Mouse (Mus musculus): ENCODE results near the gene Sord.

The Sord gene

DNA sequence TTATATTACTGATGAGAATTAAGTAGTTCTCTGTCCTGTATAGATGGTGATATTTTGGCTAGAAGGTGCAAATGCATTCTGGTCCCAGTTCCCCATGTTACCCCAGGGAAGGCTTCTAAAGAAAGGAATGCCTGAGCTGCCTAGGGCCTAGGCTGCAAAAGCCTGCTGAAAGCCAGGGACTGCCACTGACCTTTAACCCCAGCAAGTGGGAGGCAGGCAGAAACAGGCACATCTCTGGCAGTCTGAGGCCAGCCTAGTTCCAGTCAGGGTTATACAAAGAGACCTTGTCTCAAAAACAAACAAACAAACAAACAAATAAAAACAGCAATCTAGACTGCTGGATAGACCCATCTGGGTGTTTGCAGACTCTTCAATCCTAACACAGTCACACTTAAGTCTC lies 6.2 kb downstream of the Sord start:
- DNase-seq (ENCODE audit: low spot score in 2 of 2) = no peak

DNA sequence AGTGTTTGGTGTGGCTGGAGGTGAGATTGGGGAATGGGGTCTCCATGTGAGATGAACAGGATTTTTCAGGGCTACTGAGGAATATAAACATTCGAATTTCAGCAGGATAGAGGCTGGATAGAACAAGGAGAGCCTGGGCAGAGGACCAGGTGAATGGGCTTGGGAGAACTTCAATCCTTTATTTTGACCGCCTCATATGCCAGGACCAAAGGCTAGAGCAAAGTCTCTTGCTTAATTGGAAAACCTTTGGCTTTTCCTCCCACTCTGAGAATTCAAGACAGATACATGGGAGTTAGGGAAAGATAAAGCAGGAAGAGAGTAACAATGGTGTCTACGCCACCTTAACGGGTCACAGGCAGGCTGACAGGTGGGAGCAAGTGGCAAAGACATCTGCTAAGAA lies 6.7 kb downstream of the Sord start:
- DNase-seq (ENCODE audit: low spot score in 2 of 2) = no peak

DNA sequence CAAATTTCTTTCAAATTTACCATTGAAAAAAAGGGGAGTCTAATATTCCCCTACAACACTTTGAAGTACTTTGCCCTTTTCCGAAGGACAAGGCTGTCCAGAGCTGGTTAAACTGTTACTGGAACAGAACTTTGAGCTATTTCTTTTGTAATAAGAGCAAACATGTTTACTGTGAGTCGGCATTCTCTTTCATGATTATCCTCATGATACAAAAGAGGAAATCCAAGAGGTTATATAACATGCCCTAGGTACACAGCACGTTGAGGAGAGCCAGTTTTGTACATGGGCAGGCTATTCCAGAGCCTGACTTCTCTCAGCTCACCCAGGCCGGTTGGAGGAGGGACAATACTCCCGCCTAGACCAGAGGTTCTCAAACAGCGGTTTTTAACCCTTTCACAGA lies 7.4 kb downstream of the Sord start:
- no peak for DNase-seq (ENCODE audit: low spot score in 2 of 2)

DNA sequence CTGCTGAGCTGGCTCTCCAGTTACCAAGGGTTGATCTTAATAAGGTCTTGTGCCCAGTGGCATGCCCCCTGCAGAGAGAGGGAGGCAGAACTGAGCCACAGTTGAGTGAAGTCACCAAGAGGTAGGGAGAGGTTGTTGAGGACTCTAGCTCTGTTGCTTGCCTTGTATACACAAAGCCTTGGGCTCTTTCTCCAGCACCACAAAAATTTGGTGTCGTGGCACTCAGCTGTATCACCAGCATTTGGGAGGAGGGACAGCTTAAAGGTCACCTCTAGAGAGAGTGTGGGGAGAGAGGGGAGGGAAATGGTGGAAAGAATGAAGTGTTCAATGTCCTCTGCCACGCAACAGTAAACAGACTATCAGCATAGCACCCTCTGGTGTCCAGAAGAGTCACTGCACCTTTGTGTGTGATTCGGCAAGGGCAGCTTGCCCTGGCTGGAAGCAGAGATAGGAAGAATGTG lies 9.2 kb downstream of the Sord start:
- peak in 1 of 2 experiments; percentile 85 for DNase-seq (ENCODE audit: low spot score in 2 of 2)

DNA sequence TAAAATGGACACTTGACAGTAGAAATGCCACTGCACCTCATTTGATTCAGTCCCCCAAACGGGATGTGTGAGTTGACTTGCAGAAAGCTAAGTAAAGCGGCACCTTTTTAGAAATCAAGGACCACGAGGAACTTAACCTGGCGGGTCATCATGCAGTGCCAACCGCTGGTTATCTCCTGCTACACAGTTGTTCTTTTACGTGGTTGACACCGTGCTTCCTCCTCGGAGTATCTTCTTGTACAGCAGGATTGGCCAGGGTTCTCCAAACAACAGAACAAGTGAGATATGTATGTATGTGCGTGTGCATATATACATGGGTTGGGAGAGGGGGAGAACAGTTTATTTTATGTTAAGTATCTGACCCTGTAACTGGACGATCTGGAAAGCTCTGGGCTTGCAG lies 13.2 kb downstream of the Sord start:
- DNase-seq (ENCODE audit: low spot score in 2 of 2) = no peak

DNA sequence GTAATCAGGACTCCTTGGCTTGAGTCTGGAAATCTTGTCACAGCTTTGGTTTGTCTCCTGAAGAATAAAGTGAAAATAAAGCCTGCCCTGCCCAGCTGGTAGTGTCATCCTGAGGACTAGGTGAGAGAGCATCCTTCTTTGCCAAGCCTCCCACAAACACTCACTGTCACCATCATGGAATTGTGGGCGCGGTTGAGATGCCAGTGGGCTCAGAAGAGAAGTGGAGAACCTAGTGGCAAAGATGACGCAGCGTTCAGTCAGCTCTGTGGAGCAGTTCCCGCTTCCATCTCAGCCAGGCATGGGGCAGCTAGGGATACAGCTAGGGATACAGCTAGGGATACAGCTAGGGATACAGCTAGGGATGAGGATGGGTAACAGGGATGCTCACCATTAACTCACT lies 21.4 kb downstream of the Sord start:
- peak in 1 of 2 experiments; percentile 51 for DNase-seq (ENCODE audit: low spot score in 2 of 2)

DNA sequence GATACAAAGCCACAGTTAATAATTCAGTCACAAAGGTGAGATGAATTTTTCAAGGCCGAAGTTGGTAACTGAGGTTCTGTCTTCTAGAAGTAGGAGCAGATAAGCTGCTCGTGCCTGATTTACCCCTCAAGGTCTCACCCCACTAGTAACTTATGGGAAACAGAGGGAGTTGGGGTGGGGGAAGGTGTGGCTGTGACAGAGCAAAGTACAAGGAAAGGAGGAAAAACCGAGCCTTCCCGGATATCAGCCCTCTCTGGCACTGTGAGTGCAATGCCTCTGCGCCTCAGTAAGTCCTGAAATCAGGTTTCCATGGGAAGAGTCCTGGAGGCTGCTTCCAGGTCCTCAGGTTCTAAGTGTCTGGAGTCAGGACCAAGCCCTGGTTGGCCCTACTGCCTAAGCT lies 26.2 kb downstream of the Sord start:
- DNase-seq (ENCODE audit: low spot score in 2 of 2) = no peak

DNA sequence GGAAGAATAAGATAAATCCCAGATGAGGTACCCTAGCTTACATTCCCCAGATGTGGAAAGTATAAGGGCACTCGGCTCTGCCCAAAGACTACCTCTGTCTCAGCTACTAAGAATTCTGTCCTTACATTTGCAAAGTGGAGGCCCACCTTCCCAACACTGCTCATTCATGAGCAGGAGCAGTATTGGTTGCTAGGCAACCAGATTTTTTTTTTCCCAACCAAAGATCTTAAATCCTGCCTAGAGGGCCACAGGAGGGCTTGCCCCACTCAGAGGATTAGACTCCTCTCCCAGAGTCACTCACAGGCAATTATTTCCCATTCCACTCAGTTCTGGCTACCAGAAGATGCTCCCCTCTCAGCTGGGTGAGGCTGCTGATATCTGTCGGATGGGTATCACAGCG lies 30.1 kb downstream of the Sord start:
- no peak for DNase-seq (ENCODE audit: low spot score in 2 of 2)

DNA sequence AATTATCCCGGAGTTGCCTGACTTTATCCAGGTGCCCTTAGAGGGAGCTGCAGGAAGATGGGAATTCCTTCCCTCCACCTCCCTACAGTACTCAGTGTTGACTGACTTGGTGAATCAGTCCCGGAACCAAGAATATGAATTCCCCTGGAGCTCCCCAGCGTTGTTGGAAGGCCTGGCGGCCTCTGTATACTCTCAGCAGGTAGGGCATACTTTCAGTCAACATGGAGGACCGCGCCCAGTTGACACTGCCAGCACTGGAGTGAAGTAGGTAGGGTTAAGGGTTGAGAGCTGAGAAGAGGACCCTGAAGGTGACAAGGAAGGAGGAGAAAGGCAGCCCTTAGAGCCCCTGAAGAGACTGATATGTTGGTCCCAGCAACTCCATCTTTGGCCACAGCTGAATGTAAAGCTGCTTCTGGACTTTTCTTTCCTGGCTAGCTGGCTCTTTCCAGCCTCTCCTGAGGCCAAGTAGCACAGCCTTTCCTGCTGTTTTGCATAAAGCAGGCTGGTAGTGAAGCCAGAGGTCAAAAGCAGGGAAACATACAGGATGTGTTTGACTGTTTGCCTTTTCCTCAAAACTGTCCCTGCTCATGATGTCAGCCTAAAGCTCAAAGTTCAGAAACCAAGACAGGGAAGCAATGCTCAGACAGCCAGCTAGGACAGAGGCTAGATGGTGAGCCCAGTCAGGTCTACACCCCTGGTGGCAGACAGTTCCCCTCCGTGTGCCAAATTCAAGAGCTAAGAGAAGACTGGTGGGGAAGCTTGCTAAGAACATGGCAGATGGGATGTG lies 32.1 kb downstream of the Sord start:
- no peak for DNase-seq (ENCODE audit: low spot score in 2 of 2)

DNA sequence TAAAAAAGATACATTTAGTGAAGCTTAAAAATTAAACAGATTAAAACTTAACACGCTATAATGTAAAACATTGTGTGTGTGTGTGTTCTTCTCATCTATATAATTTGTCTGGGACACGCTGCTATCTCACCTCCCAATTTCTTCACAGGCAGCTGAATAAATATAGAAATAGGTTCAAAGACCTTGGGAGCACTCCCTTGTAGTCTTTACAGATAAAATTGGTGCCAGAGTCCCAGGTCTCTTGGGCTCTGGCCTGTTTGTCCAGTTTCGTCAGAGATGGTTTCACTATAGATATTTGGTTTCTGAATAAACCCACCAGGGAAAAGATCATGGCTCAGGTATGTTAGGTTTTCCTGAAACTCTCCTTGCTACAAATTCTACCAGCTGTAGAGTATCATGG lies 44.2 kb downstream of the Sord start:
- no peak for DNase-seq (ENCODE audit: low spot score in 2 of 2)

DNA sequence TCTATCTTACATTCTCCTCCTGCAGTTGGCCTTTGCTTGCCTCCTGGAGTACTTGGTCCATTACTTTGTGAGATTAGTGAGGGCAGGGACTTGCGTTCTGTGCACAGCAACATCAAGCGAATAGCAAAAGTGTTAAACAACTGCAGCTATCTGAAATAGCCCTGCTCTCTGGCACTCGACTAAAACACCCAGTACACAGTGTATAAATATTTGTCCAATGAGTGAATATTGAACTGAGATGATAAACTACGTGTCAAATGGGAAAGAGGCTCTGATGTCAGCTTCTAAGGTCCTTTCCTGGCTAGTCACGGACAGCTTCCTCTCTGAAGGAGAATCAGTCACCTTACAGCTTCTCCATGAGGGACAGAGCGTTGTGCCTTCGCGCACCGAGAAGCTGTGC lies 49.5 kb downstream of the Sord start:
- no peak for DNase-seq (ENCODE audit: low spot score in 2 of 2)

DNA sequence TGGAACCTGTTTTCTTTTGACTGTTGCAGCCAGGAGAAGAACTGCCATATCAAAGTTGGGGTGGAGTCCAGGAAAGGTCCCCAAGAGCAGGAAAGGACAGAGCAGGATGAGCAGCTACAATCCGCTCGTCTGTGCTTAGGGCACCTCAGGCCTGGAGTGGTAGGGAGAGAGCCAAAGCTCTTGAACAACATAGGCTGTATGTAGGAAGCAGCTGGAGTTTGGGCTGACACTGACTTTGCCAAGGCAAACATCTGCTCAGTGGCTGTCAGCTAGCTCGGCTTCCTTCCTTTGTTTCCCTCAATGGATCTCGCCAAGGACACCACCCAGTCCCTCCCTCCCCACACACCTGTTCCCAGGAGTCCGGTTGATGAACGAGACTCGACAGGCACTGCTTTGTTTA lies 51.6 kb downstream of the Sord start:
- DNase-seq (ENCODE audit: low spot score in 2 of 2) = no peak

DNA sequence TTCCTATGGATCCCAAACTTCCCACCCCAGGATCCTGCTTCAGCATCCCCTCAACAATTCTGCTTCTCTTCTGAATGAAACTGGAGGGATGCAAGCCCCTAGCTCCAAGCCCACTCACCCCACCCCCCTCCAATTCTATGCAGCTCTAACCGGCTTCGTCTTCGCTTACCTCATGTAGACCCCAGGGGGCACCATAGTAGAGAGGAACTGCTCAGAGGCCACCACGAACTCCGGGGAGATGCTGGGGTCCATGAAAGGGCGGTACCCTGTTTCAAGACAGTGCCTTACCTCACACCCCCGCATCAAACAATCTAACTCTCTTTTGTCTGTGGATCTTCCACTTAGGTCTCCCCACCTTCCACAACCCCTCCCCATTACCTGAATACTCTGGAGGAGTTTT lies 60.4 kb downstream of the Sord start:
- DNase-seq (ENCODE audit: low spot score in 2 of 2) = no peak

DNA sequence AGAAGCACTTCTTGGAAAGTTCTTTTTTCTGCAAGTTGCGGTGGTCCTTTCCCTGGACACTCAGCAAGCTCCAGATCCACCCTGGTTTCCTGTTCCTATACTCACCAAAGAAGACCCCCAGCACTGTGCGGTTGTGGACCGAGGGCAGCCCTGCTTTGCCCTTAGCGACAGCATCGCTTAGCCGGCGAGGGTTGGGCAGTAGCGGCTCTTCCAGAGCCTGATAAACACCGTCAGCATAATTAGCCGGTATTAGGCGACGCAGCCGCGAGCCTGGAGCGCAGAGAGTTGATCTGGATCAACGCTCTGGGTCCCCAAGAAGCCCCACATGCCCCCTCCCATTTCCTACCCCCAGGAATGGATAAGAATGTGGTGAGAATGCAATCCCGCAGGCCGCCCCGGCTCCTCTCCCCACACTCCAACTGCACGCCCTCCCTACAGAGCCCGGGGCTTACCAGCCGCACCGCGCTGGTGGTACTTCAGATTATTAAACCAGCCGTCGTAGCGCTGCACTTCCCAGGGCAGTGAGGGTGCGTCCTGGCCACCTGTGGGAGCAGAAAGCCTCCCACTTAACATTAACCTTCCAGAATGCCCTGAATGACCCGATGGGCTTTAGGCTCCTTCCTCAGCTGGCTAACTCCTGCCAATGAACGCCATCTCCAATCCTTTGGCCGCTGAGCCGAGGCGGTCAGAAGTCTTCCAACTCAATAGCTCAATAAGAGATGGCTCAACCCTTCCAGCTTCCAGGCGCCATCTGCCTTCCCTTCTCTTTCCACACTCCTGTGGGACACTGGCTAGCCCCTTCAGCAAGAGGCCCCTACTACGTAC lies 62.9 kb downstream of the Sord start:
- DNase-seq (ENCODE audit: low spot score in 2 of 2) = no peak

DNA sequence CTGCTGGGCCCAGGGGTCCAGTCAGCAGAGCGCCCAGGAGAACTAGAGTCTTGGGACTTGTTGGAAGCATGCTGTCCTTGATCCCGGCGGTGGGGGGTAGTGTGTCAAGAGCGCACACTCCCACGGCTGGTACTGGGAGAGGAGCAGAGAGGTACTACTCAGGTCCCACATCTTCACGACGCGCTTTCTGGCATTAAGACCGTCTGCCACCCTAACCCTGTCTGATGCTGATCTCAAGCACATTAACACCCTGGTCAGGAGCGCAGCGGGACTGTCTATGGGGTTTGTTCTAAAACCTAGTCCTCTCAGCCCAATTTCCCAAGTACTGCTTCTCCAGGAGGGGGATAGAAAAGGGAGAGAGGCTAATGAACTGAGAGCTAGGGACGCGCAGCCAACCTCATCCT lies 63.5 kb downstream of the Sord start, which contains the start of gene Duox2:
TSS of gene Duox2 (minus strand) at position 354 of the 404 bp plus-strand sequence.
- no peak for DNase-seq (ENCODE audit: low spot score in 2 of 2)

DNA sequence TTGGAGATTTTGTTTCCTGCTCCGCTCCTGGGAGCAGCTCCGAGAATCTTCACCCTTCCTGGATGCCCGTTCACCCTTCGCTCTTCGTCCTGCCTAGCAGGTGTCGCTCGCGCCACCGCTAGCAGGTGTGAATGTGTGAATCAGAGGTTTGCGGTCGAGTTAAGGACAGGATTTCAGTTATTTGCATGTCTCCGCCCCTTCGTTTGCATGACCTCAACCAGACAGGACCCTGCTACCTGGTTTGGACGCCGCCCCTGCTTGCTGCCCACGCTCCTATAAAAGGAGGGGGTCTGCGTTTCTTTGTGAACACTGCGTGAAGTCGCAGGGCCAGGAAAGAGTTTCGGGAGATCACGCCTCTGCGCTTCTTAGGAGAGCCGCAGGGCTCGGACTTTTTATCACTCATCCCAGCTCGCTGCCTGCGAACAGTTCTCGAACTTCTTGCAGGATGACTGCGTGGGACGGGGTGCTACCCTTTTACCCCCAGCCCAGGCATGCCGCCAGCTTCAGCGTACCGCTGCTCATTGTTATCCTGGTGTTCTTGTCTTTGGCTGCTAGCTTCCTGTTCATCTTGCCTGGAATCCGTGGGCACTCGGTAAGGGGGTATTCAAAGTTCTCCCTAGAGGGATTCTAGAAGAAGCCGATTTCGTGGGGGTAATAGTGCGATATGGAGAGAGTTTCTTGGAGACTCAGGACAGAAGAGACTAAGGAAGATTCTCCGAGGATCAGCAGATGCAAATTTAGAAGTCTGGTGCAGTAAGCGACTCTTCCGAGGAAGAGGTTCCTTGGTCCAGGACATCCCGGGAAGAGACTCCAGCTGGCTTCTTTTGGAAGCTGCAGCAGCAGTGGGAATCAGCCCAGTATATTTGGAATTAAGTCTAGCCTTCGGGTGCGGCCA lies 64.3 kb downstream of the Sord start, which contains the start of gene Duoxa2:
TSS of gene Duoxa2 (plus strand) at position 305 of the 895 bp plus-strand sequence.
- no peak for DNase-seq (ENCODE audit: low spot score in 2 of 2)

DNA sequence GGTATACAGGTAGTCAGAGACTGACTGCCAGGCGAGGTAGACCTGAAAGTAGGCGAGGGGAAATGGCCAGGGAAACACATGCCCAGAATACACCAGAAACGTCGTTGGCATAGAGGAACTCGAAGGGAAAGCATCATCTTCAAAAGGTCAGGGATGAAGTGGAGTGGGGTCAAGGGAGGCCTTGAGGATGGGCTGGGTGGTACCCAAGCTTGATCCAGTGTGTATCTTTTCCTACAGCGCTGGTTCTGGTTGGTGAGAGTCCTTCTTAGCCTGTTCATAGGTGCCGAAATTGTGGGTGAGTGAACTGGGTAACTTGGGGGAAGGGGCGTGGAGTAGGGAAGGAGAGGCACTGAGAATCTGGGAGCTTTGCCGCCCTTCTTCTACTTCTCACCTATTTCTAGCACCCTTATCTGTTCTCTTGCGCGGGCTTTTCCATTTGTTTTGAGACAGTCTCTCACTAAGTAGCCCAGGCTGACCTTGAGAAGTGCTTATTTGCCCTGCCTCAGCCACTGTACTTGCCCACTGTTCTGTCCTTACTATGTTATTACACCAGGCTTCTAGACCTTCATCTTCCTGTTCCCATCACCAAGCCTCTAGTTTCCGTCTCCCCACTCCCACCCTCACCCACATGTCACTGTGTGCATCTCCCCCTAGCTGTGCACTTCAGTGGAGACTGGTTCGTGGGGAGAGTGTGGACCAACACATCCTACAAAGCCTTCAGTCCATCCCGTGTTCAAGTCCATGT lies 65.5 kb downstream of the Sord start:
- DNase-seq (ENCODE audit: low spot score in 2 of 2) = no peak

DNA sequence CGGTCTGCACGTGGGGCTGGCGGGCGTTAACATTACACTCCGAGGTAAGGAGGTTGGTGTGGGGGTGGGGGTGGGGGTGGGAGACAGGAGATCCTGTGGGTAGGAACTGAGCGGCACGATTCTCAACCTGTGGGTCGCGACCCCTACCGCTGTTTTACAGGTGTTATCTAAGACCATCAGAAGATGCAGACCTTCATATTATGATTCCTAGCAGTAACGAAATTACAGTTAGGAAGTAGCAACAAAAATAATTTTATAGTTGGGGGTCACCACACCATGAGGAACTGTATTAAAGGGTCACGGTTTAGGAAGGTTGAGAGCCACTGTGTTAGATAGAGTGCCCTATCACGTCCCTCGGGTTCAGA lies 66.1 kb downstream of the Sord start:
- DNase-seq (ENCODE audit: low spot score in 2 of 2) = no peak

DNA sequence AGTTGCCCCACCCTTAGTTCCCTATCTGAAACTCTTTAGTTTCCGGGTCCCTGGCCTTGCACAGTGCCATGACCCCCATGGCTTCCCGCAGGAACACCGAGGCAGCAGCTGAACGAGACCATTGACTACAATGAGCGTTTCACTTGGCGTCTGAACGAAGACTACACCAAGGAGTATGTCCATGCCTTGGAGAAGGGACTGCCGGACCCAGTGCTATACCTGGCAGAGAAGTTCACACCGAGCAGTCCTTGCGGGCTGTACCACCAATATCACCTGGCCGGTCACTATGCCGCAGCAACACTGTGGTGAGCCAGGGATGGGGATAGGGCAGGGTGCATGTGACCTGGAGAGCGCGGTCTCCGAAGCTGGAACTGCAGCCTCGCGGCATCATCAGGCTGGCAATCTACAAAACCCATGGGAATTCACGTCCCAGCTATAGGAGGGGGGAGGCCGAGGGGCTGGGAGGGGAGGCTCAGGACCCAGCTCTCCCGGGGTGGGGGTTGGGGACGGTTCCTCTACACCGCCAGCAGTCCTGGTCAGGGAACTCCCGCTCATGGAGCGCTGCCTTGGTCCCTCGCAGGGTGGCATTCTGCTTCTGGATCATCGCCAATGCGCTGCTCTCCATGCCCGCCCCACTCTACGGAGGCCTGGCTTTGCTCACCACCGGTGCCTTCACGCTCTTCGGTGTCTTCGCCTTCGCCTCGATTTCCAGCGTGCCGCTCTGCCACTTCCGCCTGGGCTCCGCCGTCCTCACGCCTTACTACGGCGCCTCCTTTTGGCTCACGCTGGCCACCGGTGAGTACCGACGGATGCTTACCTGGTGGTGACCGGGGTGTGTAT lies 66.8 kb downstream of the Sord start:
- no peak for DNase-seq (ENCODE audit: low spot score in 2 of 2)

DNA sequence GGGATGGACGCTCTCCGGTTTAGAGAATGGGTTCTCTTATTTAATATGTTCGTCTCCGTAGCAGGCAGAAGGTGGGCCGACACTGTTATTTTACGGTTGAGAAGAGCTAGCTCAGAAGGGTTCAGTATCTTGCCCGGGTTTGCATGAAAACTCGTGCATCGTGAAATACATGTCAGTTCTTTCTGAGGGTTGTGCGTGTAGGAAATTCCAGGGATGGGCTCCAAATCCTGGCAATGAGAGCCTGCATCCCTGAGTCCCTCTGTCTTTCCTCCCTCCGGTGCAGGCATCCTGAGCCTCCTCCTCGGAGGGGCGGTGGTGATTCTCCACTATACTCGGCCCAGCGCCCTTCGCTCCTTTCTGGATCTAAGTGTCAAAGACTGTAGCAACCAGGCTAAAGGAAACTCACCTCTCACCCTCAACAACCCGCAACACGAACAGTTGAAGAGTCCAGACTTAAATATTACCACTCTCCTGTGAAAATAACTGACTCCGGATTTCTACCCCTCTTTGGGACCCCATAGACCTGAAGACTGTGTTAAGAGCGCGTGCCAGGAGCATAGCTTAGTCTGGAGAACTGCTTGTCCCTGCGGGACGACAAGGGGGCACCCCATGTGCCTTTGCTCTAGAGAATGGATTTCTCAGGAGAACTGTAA lies 67.5 kb downstream of the Sord start:
- DNase-seq (ENCODE audit: low spot score in 2 of 2) = no peak

Measured in left cerebral cortex, adult 9 months (tissue).